ENCODE assay signal across 8 mouse cellular contexts in genomic region chr2:128122891-128123771, GRCm38 (mm10). TPM values are rescaled to one million over a fixed set of nuclear protein-coding genes. Genes with fewer than 3 reads are reported as not detected.
DNase-seq lines count a peak whose midpoint lies in the region; ATAC-seq and TF ChIP-seq lines count a peak whose summit lies in the region.

No protein-coding gene starts in this region.

- 0 out of 2 replicates have a peak, but pooled peaks have one; percentile 12 for TF ChIP-seq CTCF in embryonic fibroblast, embryonic 13.5 days (IDR thresholded peaks at IDR 0.05; ENCODE audit: borderline replicate concordance, insufficient read depth, low read length)

- H3K4me3 ChIP-seq in embryonic fibroblast, embryonic 13.5 days (ENCODE audit: insufficient read depth, low read length) = peak overlapping the region; percentile 16; the same call in 1 of the 2 replicates
- peak overlapping the region; percentile 74 for H3K4me3 ChIP-seq in hindbrain, embryonic 11.5 days (ENCODE audit: low read depth, low read length)
- peak overlapping the region; percentile 79 for H3K4me3 ChIP-seq in limb, embryonic 13.5 days
- H3K4me3 ChIP-seq in midbrain, embryonic 16.5 days (ENCODE audit: low read depth, low read length) = peak overlapping the region; percentile 22; the same call in 1 of the 2 replicates

- ATAC-seq in hindbrain, embryonic 11.5 days (ENCODE audit: low FRiP score) = no peak
- ATAC-seq in limb, embryonic 13.5 days (ENCODE audit: low FRiP score, low read depth) = no peak
- ATAC-seq in midbrain, embryonic 16.5 days = no peak

- DNase-seq in CD4-positive helper T cell, adult 2 months (ENCODE audit: low read depth, low spot score) = peak; percentile 37
- peak; percentile 30 for DNase-seq in T-cell, adult 2 months (ENCODE audit: low spot score)
- peak; percentile 46 for DNase-seq in hindbrain, embryonic 11.5 days (ENCODE audit: low spot score)
- peak; percentile 70 for DNase-seq in urinary bladder, postnatal 14 days (ENCODE audit: low spot score)
- DNase-seq in left cerebral cortex, adult 8-10 months (ENCODE audit: low spot score in 2 of 2) = no peak

- H3K9me3 ChIP-seq in hindbrain, embryonic 11.5 days (ENCODE audit: control insufficient read depth, low read length) = no peaks in the 10 kb centered on the region
- H3K9me3 ChIP-seq in limb, embryonic 13.5 days = no peaks in the 10 kb centered on the region
- no peaks in the 10 kb centered on the region for H3K9me3 ChIP-seq in midbrain, embryonic 16.5 days (replicated peaks; ENCODE audit: control insufficient read depth, low read length, poor library complexity, severe bottlenecking)

- H3K9ac ChIP-seq in hindbrain, embryonic 11.5 days (ENCODE audit: low read depth, low read length) = no peak overlapping the region
- H3K9ac ChIP-seq in limb, embryonic 13.5 days = peak overlapping the region; percentile 1; the same call in 1 of the 2 replicates
- H3K9ac ChIP-seq in midbrain, embryonic 16.5 days (ENCODE audit: low read depth, low read length) = no peak overlapping the region

- peak; percentile 46 for TF ChIP-seq POLR2A in embryonic fibroblast, embryonic 13.5 days (IDR thresholded peaks at IDR 0.05; ENCODE audit: low read depth, low read length)

- H3K4me2 ChIP-seq in hindbrain, embryonic 11.5 days (replicated peaks; ENCODE audit: low read depth, low read length) = peak overlapping the region; percentile 100
- H3K4me2 ChIP-seq in limb, embryonic 13.5 days (replicated peaks) = peak overlapping the region; percentile 97
- H3K4me2 ChIP-seq in midbrain, embryonic 16.5 days (ENCODE audit: low read length) = peak overlapping the region; percentile 99

- H3K36me3 ChIP-seq in hindbrain, embryonic 11.5 days (ENCODE audit: control insufficient read depth, insufficient read depth, low read length) = no peaks in the 10 kb centered on the region
- H3K36me3 ChIP-seq in limb, embryonic 13.5 days = no peaks in the 10 kb centered on the region
- no peaks in the 10 kb centered on the region for H3K36me3 ChIP-seq in midbrain, embryonic 16.5 days (ENCODE audit: control insufficient read depth, insufficient read depth, low read length)

- 2% methylated on average over 40 of the region's 40 CpGs for WGBS in hindbrain, embryonic 11.5 days
- WGBS in limb, embryonic 13.5 days = 2% methylated on average over 40 of the region's 40 CpGs
- WGBS in midbrain, embryonic 16.5 days = 3% methylated on average over 40 of the region's 40 CpGs

- H3K27me3 ChIP-seq in hindbrain, embryonic 11.5 days (ENCODE audit: control insufficient read depth, insufficient read depth, low read length) = peaks cover 29% of the 10 kb centered on the region
- peaks cover 41% of the 10 kb centered on the region for H3K27me3 ChIP-seq in limb, embryonic 13.5 days
- H3K27me3 ChIP-seq in midbrain, embryonic 16.5 days (ENCODE audit: control insufficient read depth, insufficient read depth, low read depth, low read length) = peaks cover 20% of the 10 kb centered on the region

- H3K27ac ChIP-seq in embryonic fibroblast, embryonic 13.5 days (ENCODE audit: insufficient read depth, low read length) = no peak overlapping the region
- H3K27ac ChIP-seq in hindbrain, embryonic 11.5 days (ENCODE audit: low read depth, low read length) = no peak overlapping the region
- no peak overlapping the region for H3K27ac ChIP-seq in limb, embryonic 13.5 days
- H3K27ac ChIP-seq in midbrain, embryonic 16.5 days (ENCODE audit: low read length) = no peak overlapping the region

- peaks cover 5% of the 10 kb centered on the region for H3K4me1 ChIP-seq in embryonic fibroblast, embryonic 13.5 days (ENCODE audit: control insufficient read depth, insufficient read depth, low read length)
- peaks cover 15% of the 10 kb centered on the region for H3K4me1 ChIP-seq in hindbrain, embryonic 11.5 days (replicated peaks; ENCODE audit: control insufficient read depth, insufficient read depth, low read length)
- H3K4me1 ChIP-seq in limb, embryonic 13.5 days = peaks cover 37% of the 10 kb centered on the region
- peaks cover 34% of the 10 kb centered on the region for H3K4me1 ChIP-seq in midbrain, embryonic 16.5 days (ENCODE audit: control insufficient read depth, insufficient read depth, low read length)

RNA-seq across cellular contexts. Expression of gene Bcl2l11, which starts 2.7 kb away (rescaled TPM):
- polyA plus RNA-seq in embryonic fibroblast, embryonic 13.5 days (2011; ENCODE audit: insufficient read length, low read depth, missing spikeins) = 16.4 and 22.3 TPM in 2 replicates
- polyA plus RNA-seq in hindbrain, embryonic 11.5 days (2014; fragmentation: Nextera tagmentation; extraction: Ambion mirVana) = 15.7 and 17.2 TPM in 2 replicates
- polyA plus RNA-seq in limb, embryonic 13.5 days (2015; fragmentation: Nextera tagmentation; extraction: Ambion mirVana) = 25.8 and 27.8 TPM in 2 replicates
- 7.4 and 9.4 TPM in 2 replicates for polyA plus RNA-seq in midbrain, embryonic 16.5 days (2015; fragmentation: Nextera tagmentation; extraction: Ambion mirVana)
- 1 to 10 TPM; 5.2 to 5.9 (median 5.4) TPM for total RNA-seq in left cerebral cortex, adult 8-10 months (2022)

Comparison
In these comparisons a context has a peak if more than half of its experiments do, and no peak if none do; other contexts are left out.
1. DNase-seq: peak in CD4-positive helper T cell, adult 2 months (single experiment), T-cell, adult 2 months (single experiment), hindbrain, embryonic 11.5 days (single experiment) and urinary bladder, postnatal 14 days (single experiment); none in left cerebral cortex, adult 8-10 months (0 of 2).
2. H3K4me3 ChIP-seq: peak in every context shown above with its lines; median percentile 79 in limb, embryonic 13.5 days; 74 in hindbrain, embryonic 11.5 days; 22 in midbrain, embryonic 16.5 days; 16 in embryonic fibroblast, embryonic 13.5 days.
3. Peak in every context shown above with its lines, with median percentiles within 50 percentile points of each other: H3K4me2 ChIP-seq.